Comparison of ENCODE assay signal across 8 mouse cellular contexts in genomic region chr9:65828511-65828910, GRCm38 (mm10). TPM values are rescaled to one million over a fixed set of nuclear protein-coding genes. Genes with fewer than 3 reads are reported as not detected.
A peak's percentile ranks its signal among the peaks of the same experiment; 100 is the strongest.
DNase-seq lines count a peak whose midpoint lies in the region; ATAC-seq lines count a peak whose summit lies in the region.

No protein-coding gene starts in this region.

- H3K36me3 ChIP-seq in heart, embryonic 14.5 days (ENCODE audit: control insufficient read depth, insufficient read depth, low read length): 0 out of 2 replicates have a peak, but pooled peaks cover 3% of the 10 kb centered on the region
- no peaks in the 10 kb centered on the region for H3K36me3 ChIP-seq in embryonic facial prominence, embryonic 13.5 days
- no peaks in the 10 kb centered on the region; the same call in 1 of the 2 replicates for H3K36me3 ChIP-seq in limb, embryonic 10.5 days

- no peaks in the 10 kb centered on the region for H3K9me3 ChIP-seq in heart, embryonic 14.5 days (ENCODE audit: control insufficient read depth, low read length)
- H3K9me3 ChIP-seq in embryonic facial prominence, embryonic 13.5 days: no peaks in the 10 kb centered on the region
- no peaks in the 10 kb centered on the region for H3K9me3 ChIP-seq in limb, embryonic 10.5 days (replicated peaks)

- H3K4me3 ChIP-seq in heart, embryonic 14.5 days (ENCODE audit: control insufficient read depth in 1 of 2, insufficient read depth in 1 of 2, low read depth in 1 of 2, low read length in 2 of 2): peak overlapping the region in 1 of 2 experiments; percentile 90; a peak in 3 of 4 replicates
- peak overlapping the region; percentile 86 for H3K4me3 ChIP-seq in embryonic facial prominence, embryonic 13.5 days
- peak overlapping the region; percentile 95 for H3K4me3 ChIP-seq in limb, embryonic 10.5 days

- H3K9ac ChIP-seq in heart, embryonic 14.5 days (ENCODE audit: low read length): peak overlapping the region; percentile 97
- peak overlapping the region; percentile 95; the same call in 1 of the 2 replicates for H3K9ac ChIP-seq in embryonic facial prominence, embryonic 13.5 days

- ATAC-seq in heart, embryonic 14.5 days (ENCODE audit: insufficient number of reproducible peaks, insufficient read depth, low FRiP score, low read depth): no peak
- ATAC-seq in embryonic facial prominence, embryonic 13.5 days (ENCODE audit: insufficient number of reproducible peaks, insufficient read depth, low FRiP score, low TSS enrichment, low read depth): no peak

- peak overlapping the region; percentile 88 for H3K4me2 ChIP-seq in heart, embryonic 14.5 days (ENCODE audit: low read length)
- H3K4me2 ChIP-seq in embryonic facial prominence, embryonic 13.5 days: peak overlapping the region; percentile 77

- peak overlapping the region; percentile 96 to 99 for H3K27ac ChIP-seq in heart, embryonic 14.5 days (replicated peaks in 1 of 2; ENCODE audit: control insufficient read depth in 1 of 2, insufficient read depth in 1 of 2, low read depth in 2 of 2, low read length in 2 of 2)
- H3K27ac ChIP-seq in embryonic facial prominence, embryonic 13.5 days: no peak overlapping the region
- no peak overlapping the region for H3K27ac ChIP-seq in limb, embryonic 10.5 days

- WGBS in heart, embryonic 14.5 days: 7% methylated on average over 3 of the region's 3 CpGs
- WGBS in embryonic facial prominence, embryonic 13.5 days: 43% methylated on average over 3 of the region's 3 CpGs
- WGBS in limb, embryonic 10.5 days: 47% methylated on average over 3 of the region's 3 CpGs

- H3K4me1 ChIP-seq in heart, embryonic 14.5 days (ENCODE audit: control insufficient read depth in 2 of 2, insufficient read depth in 2 of 2, low read length in 2 of 2): peaks cover 9 to 50% of the 10 kb centered on the region in 2 experiments
- H3K4me1 ChIP-seq in embryonic facial prominence, embryonic 13.5 days: peaks cover 33% of the 10 kb centered on the region
- H3K4me1 ChIP-seq in limb, embryonic 10.5 days: peaks cover 25% of the 10 kb centered on the region

- H3K27me3 ChIP-seq in heart, embryonic 14.5 days (ENCODE audit: control insufficient read depth, insufficient read depth, low read length): no peaks in the 10 kb centered on the region
- H3K27me3 ChIP-seq in embryonic facial prominence, embryonic 13.5 days: no peaks in the 10 kb centered on the region
- H3K27me3 ChIP-seq in limb, embryonic 10.5 days (ENCODE audit: low read depth, poor library complexity, severe bottlenecking): 0 out of 2 replicates have a peak, but pooled peaks cover 5% of the 10 kb centered on the region

- DNase-seq in heart, postnatal 4 days: no peak
- no peak for DNase-seq in limb, embryonic 10.5 days (ENCODE audit: low spot score)
- DNase-seq in naive thymus-derived CD4-positive, alpha-beta T cell, adult 2 months (ENCODE audit: low read depth): peak; percentile 42
- no peak for DNase-seq in layer of hippocampus, postnatal 25 days (ENCODE audit: extremely low spot score in 1 of 2, low spot score in 1 of 2)
- DNase-seq in left cerebral cortex, adult 8-10 months (ENCODE audit: low spot score in 2 of 2): no peak
- no peak for DNase-seq in embryo, embryonic 10.5 days (ENCODE audit: low spot score)

RNA-seq across cellular contexts. Expression of gene Zfp609, which starts 1.1 kb away (rescaled TPM):
- 6.1 and 6.6 TPM in 2 replicates for polyA plus RNA-seq in heart, embryonic 14.5 days (2014; fragmentation: Nextera tagmentation; extraction: Ambion mirVana)
- total RNA-seq in heart, postnatal 4 days (2021): 10 to 100 TPM; 45.1 to 46.2 TPM
- 7.2 and 8.4 TPM in 2 replicates for polyA plus RNA-seq in embryonic facial prominence, embryonic 13.5 days (2015; fragmentation: Nextera tagmentation; extraction: Ambion mirVana)
- polyA plus RNA-seq in limb, embryonic 10.5 days (2016; fragmentation: Nextera tagmentation; extraction: Ambion mirVana): 7.5 and 7.6 TPM in 2 replicates
- 10 to 100 TPM; 42.9 to 54.3 TPM for total RNA-seq in layer of hippocampus, postnatal 25 days (2021)
- total RNA-seq in left cerebral cortex, adult 8-10 months (2022): 10 to 100 TPM; 47.1 to 51.9 (median 49.0) TPM

Comparison
In these comparisons a context has a peak if more than half of its experiments do, and no peak if none do; other contexts are left out.
1. H3K27ac ChIP-seq: peak in heart, embryonic 14.5 days (2 of 2); none in embryonic facial prominence, embryonic 13.5 days (single experiment) and limb, embryonic 10.5 days (single experiment).